Mouse (Mus musculus) liver, embryonic 11.5 days (tissue): ENCODE results near the gene Rgp1. TPM values are rescaled to one million over a fixed set of nuclear protein-coding genes. Genes with fewer than 3 reads are reported as not detected.

Source experiments
- ATAC-seq: fragments of 200-750 bp; cut with Nextera tagmentation; replicated peaks from 2 replicates; pipeline ENCODE4 v1.8.0; 2017; ENCODE audit warnings: moderate number of reproducible peaks, mild to moderate bottlenecking, moderate TSS enrichment, moderate library complexity; ENCODE audit not compliant: low FRiP score
- DNase-seq: peaks from one replicate; pipeline ENCODE4 v3.0.0-alpha.2; 2017; ENCODE audit warnings: low spot score
- H3K27ac ChIP-seq: fragments of 300-500 bp; sonication (generic); 2 replicates; pipeline ENCODE4 v1.5.1; 2014; ENCODE audit warnings: mild to moderate bottlenecking, low read depth, low read length, control low read depth
- H3K27me3 ChIP-seq: fragments of 300-500 bp; sonication (generic); replicated peaks from 2 replicates; pipeline ENCODE4 v1.6.1; 2014; ENCODE audit warnings: low read length, mixed read lengths; ENCODE audit not compliant: control insufficient read depth, insufficient read depth
- H3K36me3 ChIP-seq: fragments of 300-500 bp; sonication (generic); 2 replicates; pipeline ENCODE4 v1.6.1; 2014; ENCODE audit warnings: mild to moderate bottlenecking, low read length, moderate library complexity, mixed read lengths; ENCODE audit not compliant: control insufficient read depth, insufficient read depth
- H3K4me1 ChIP-seq: fragments of 300-500 bp; sonication (generic); replicated peaks from 2 replicates; pipeline ENCODE4 v1.6.1; 2014; ENCODE audit warnings: low read length, mixed read lengths; ENCODE audit not compliant: control insufficient read depth, insufficient read depth
- H3K4me2 ChIP-seq: fragments of 300-500 bp; sonication (generic); 2 replicates; pipeline ENCODE4 v1.6.1; 2014; ENCODE audit warnings: mild to moderate bottlenecking, control low read depth, moderate library complexity
- H3K4me3 ChIP-seq: fragments of 300-500 bp; sonication (generic); 2 replicates; pipeline ENCODE4 v1.5.1; 2014; ENCODE audit warnings: low read depth, low read length, control low read depth
- H3K9ac ChIP-seq: fragments of 300-500 bp; sonication (generic); 2 replicates; pipeline ENCODE4 v1.6.1; 2014; ENCODE audit warnings: low read depth, low read length, control low read depth
- H3K9me3 ChIP-seq: fragments of 300-500 bp; sonication (generic); 2 replicates; pipeline ENCODE4 v1.6.1; 2016; ENCODE audit warnings: low read length, inconsistent platforms, mixed read lengths; ENCODE audit not compliant: control insufficient read depth
- WGBS: fragments of 180-500 bp; shearing (Covaris S2); extraction: QIAGEN DNeasy Blood & Tissue Kit; methylation state at CpG from one replicate; pipeline ENCODE4 v1.1.7; 2014; 5-methylcytosine and 5-hydroxymethylcytosine counted together
- polyA plus RNA-seq: library from polyadenylated mRNA; unstranded; fragments of >200 nt; fragmentation: Nextera tagmentation; extraction: Ambion mirVana; gene quantifications from 2 replicates; pipeline ENCODE4 v1.2.1, GENCODE M21; 2014

Gene Rgp1
- polyA plus RNA-seq, 1 experiment from 2014 or later: 22.9 TPM

GRCm38 (mm10) chr4:43559519-43560242 lies 18.8 kb upstream of the Rgp1 start:
- Histone ChIP-seq H3K4me2 (peak overlapping the region; percentile 97), H3K27ac (peak overlapping the region; percentile 99), H3K9me3 (no peaks in the 10 kb centered on the region), H3K36me3 (peaks cover 23% of the 10 kb centered on the region), H3K4me1 (peaks cover 53% of the 10 kb centered on the region), H3K9ac (peak overlapping the region; percentile 91), H3K4me3 (peak overlapping the region; percentile 82), H3K27me3 (no peaks in the 10 kb centered on the region)
- 42% methylated on average over 13 of the region's 13 CpGs for WGBS
- ATAC-seq (no peak), DNase-seq (no peak)

GRCm38 (mm10) chr4:43560243-43560611 lies 18.3 kb upstream of the Rgp1 start:
- peaks cover 53% of the 10 kb centered on the region for H3K4me1 ChIP-seq
- H3K36me3 ChIP-seq: peaks cover 21% of the 10 kb centered on the region
- peak overlapping the region; percentile 99 for H3K27ac ChIP-seq
- H3K4me3 ChIP-seq: peak overlapping the region; percentile 82
- no peak for ATAC-seq
- H3K9me3 ChIP-seq: no peaks in the 10 kb centered on the region
- H3K27me3 ChIP-seq: no peaks in the 10 kb centered on the region
- WGBS: 12% methylated on average over 6 of the region's 6 CpGs
- H3K9ac ChIP-seq: peak overlapping the region; percentile 91
- H3K4me2 ChIP-seq: peak overlapping the region; percentile 97
- no peak for DNase-seq

DNA sequence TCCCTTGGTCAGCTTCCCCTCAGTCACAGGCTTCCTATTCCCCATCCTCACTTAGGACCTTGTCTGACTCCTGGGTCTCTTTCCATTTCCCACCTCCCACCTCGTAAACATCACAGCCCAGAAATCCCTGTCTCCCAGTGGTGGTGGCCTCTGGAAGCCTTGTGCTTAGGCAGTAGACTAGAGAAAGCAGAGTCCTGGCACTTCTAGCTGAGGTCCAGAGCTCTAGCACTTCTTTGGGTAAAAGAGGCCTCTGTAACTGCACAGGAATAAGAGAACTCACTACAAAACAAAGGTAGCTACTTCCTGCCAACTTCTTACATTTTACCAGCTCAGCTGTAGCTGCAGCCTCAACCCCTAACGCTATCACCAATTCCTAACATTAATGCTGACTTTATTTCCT lies 17.5 kb upstream of the Rgp1 start:
- H3K27me3 ChIP-seq: no peaks in the 10 kb centered on the region
- peak overlapping the region; percentile 91 for H3K9ac ChIP-seq
- peaks cover 17% of the 10 kb centered on the region for H3K36me3 ChIP-seq
- no peak for ATAC-seq
- no peaks in the 10 kb centered on the region for H3K9me3 ChIP-seq
- DNase-seq: no peak
- H3K4me2 ChIP-seq: peak overlapping the region; percentile 97
- peak overlapping the region; percentile 99 for H3K27ac ChIP-seq
- H3K4me3 ChIP-seq: peak overlapping the region; percentile 82
- H3K4me1 ChIP-seq: peaks cover 53% of the 10 kb centered on the region
- 11% methylated on average over 2 of the region's 2 CpGs for WGBS

- Histone ChIP-seq H3K27ac (peak overlapping the region; percentile 99), H3K27me3 (no peaks in the 10 kb centered on the region), H3K4me1 (peaks cover 53% of the 10 kb centered on the region), H3K9me3 (no peaks in the 10 kb centered on the region), H3K36me3 (peaks cover 17% of the 10 kb centered on the region), H3K9ac (peak overlapping the region; percentile 91), H3K4me3 (peak overlapping the region; percentile 82), H3K4me2 (peak overlapping the region; percentile 97)
- ATAC-seq: peak; percentile 42
- DNase-seq: no peak
- 2% methylated on average over 16 of the region's 16 CpGs for WGBS
Observed at GRCm38 (mm10) chr4:43561436-43561996, 17.0 kb upstream of the Rgp1 start.

DNA sequence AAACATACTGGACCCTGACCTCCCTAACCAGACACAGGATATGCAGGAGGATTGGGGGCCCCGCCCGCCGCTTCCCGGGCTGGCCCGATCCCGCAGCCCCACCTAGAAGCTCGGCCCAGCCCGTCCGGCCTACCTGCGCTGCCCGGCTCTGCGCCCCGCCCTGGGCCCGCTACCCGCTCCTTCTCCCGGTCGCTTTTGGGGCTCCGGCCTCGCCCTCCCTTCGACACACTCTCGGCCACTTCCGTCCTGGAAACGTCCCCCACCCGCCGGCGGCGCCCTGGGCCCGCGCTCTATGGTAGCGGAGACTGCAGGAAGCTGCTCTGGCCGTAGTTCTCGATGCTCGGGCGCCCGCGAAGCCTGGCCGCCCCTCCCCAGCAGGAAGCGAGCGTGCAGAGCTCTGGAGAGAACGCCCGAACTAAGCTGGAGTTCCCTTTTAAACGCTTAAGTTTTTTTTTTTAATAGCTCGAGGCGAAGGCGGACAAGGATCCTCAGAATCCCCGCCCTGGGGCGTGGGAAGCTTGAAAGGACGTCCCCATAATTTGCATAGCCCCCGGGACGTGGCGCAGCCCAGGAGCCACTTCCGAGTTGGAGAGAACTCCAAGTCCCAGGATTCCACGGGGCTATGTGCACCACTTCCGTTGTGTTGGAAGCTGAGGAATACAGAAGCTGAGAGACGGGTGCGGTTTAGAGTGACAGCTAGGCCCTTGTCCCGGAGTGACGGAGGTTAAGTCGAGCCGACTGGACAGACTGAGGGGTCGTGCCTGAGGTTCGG lies 16.3 kb upstream of the Rgp1 start, which contains the start of the genes Creb3 and Tln1:
Creb3 (plus strand) TSS at position 336 of the 772 bp plus-strand sequence.
Tln1 (minus strand) TSS at position 695 of the 772 bp plus-strand sequence.
- H3K4me3 ChIP-seq: peak within 1 kb of the TSS; percentile 82
- peak within 1 kb of the TSS; percentile 91 for H3K9ac ChIP-seq
- peak; percentile 87 for ATAC-seq
- peak within 1 kb of the TSS; percentile 99 for H3K27ac ChIP-seq
- WGBS: under 1% methylated on average over 62 of the region's 62 CpGs
- peak within 1 kb of the TSS; percentile 97 for H3K4me2 ChIP-seq
- no peaks in the 10 kb centered on the region for H3K9me3 ChIP-seq
- no peaks in the 10 kb centered on the region for H3K27me3 ChIP-seq
- peaks cover 49% of the 10 kb centered on the region for H3K4me1 ChIP-seq
- peaks cover 20% of the 10 kb centered on the region for H3K36me3 ChIP-seq
- DNase-seq: peak; percentile 93

DNA sequence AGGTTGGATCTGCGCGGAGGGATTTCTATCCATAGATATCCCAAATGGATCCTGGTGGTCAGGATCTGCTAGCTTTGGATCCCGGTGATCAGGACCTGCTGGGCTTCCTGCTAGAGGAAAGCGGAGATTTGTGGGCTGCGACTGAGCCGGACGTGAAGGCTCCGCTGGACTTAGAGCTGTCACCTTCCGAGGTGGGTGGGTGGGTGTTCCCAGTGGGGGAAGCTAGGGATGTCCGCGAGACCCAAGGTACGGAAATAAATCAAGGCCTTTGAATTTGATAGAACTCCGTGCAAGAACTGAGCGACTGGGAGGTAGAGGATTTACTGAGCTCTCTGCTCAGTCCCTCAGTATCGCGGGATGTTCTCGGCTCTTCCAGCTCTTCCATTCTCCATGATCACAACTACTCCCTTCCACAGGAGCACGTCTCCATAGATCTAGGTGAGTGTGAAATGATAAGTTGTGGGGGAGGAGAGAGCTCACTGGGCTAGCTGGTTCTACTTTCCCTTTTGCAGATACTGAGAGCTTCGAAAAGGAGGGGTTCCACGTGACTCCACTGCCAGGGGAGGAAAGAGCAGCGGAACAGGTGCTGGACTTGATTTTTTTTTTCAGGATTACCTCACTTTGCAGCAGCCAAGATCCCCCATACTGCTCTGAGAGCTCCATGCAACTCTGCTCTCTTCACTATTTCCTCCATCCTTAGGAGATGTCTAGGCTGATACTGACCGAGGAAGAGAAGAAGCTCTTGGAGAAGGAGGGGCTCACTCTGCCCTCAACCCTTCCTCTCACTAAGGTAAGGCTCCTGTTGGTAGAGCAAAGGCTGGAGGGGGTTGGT lies 15.5 kb upstream of the Rgp1 start:
- peak overlapping the region; percentile 91 for H3K9ac ChIP-seq
- no peaks in the 10 kb centered on the region for H3K9me3 ChIP-seq
- peaks cover 41% of the 10 kb centered on the region for H3K4me1 ChIP-seq
- peak overlapping the region; percentile 99 for H3K27ac ChIP-seq
- no peaks in the 10 kb centered on the region for H3K27me3 ChIP-seq
- ATAC-seq (no peak; the same call in 1 of the 2 replicates), DNase-seq (no peak)
- H3K4me2 ChIP-seq: peak overlapping the region; percentile 97
- WGBS: 3% methylated on average over 22 of the region's 22 CpGs
- H3K4me3 ChIP-seq: peak overlapping the region; percentile 82
- H3K36me3 ChIP-seq: peaks cover 28% of the 10 kb centered on the region

DNA sequence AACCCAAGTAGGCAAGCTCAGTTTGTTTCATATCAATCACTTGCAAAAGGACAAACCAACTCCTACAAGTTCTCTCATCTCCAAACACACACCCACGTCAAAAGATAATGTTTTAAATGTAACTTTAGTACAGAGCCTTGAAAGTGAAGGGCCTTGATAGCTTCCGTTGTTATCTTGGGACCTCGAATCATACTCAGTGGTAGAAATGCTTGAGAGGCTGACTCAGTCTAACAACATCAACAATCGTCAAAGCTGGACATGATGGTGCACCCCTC lies 15.0 kb upstream of the Rgp1 start:
- peaks cover 33% of the 10 kb centered on the region for H3K36me3 ChIP-seq
- H3K9me3 ChIP-seq: no peaks in the 10 kb centered on the region
- peak overlapping the region; percentile 82 for H3K4me3 ChIP-seq
- ATAC-seq: no peak
- H3K4me2 ChIP-seq: peak overlapping the region; percentile 97
- H3K9ac ChIP-seq: peak overlapping the region; percentile 91
- peak overlapping the region; percentile 99; the same call in 1 of the 2 replicates for H3K27ac ChIP-seq
- no peaks in the 10 kb centered on the region for H3K27me3 ChIP-seq
- no peak for DNase-seq
- peaks cover 36% of the 10 kb centered on the region for H3K4me1 ChIP-seq
- WGBS: 48% methylated on average over 4 of the region's 4 CpGs

- ATAC-seq (no peak), DNase-seq (no peak)
- H3K4me1 ChIP-seq: peaks cover 29% of the 10 kb centered on the region
- H3K4me3 ChIP-seq: no peak overlapping the region; the same call in 1 of the 2 replicates
- no peaks in the 10 kb centered on the region for H3K9me3 ChIP-seq
- H3K27ac ChIP-seq: no peak overlapping the region
- H3K27me3 ChIP-seq: no peaks in the 10 kb centered on the region
- 66% methylated on average over 2 of the region's 2 CpGs for WGBS
- peaks cover 40% of the 10 kb centered on the region for H3K36me3 ChIP-seq
- H3K4me2 ChIP-seq: no peak overlapping the region
- H3K9ac ChIP-seq: no peak overlapping the region
Observed at GRCm38 (mm10) chr4:43564231-43564630, 14.3 kb upstream of the Rgp1 start.
